21 mouse cellular contexts compared by ENCODE assay signal in genomic region chr5:150711503-150711902, GRCm38 (mm10). TPM values are rescaled to one million over a fixed set of nuclear protein-coding genes. Genes with fewer than 3 reads are reported as not detected.
DNase-seq lines count a peak whose midpoint lies in the region; ATAC-seq and TF ChIP-seq lines count a peak whose summit lies in the region.
"Had no signal": no experiment of that assay in that cellular context is flagged by ENCODE, and none has a peak within 500 bp of the region (broad histone marks: within the 10 kb centered on the region; RNA-seq: fewer than 3 reads in every experiment).

No protein-coding gene starts in this region.

- H3K36me3 ChIP-seq in forebrain, postnatal 0 days (ENCODE audit: insufficient read depth), result no peaks in the 10 kb centered on the region
- no peaks in the 10 kb centered on the region for H3K36me3 ChIP-seq in forebrain, embryonic 16.5 days (ENCODE audit: control insufficient read depth, insufficient read depth)
- no peaks in the 10 kb centered on the region for H3K36me3 ChIP-seq in heart, embryonic 13.5 days
- no peaks in the 10 kb centered on the region for H3K36me3 ChIP-seq in heart, postnatal 0 days (replicated peaks; ENCODE audit: control insufficient read depth, insufficient read depth, low read length)
- H3K36me3 ChIP-seq in stomach, embryonic 16.5 days (ENCODE audit: control insufficient read depth, insufficient read depth, low read length), result no peaks in the 10 kb centered on the region
- no peaks in the 10 kb centered on the region for H3K36me3 ChIP-seq in midbrain, embryonic 11.5 days (ENCODE audit: control insufficient read depth, insufficient read depth, low read length)
- H3K36me3 ChIP-seq: hindbrain, embryonic 13.5 days had no signal

- no peak overlapping the region for H3K27ac ChIP-seq in forebrain, postnatal 0 days (ENCODE audit: low read depth, low read length)
- H3K27ac ChIP-seq in forebrain, embryonic 16.5 days (ENCODE audit: low read length), result no peak overlapping the region
- peak overlapping the region; percentile 48 for H3K27ac ChIP-seq in heart, embryonic 13.5 days (replicated peaks)
- H3K27ac ChIP-seq in heart, postnatal 0 days (ENCODE audit: low read depth), result no peak overlapping the region
- H3K27ac ChIP-seq in stomach, embryonic 16.5 days (ENCODE audit: low read length), result no peak overlapping the region
- no peak overlapping the region for H3K27ac ChIP-seq in midbrain, embryonic 11.5 days (ENCODE audit: low read depth, low read length)
- H3K27ac ChIP-seq: embryonic facial prominence, embryonic 10.5 days; forebrain, embryonic 13.5 days; hindbrain, embryonic 13.5 days; hindbrain, postnatal 0 days had no signal

- DNase-seq in forebrain, postnatal 0 days, result no peak
- no peak for DNase-seq in heart, adult 8-10 months (ENCODE audit: low spot score)
- DNase-seq in heart, postnatal 0 days (ENCODE audit: low spot score), result peak; percentile 57
- no peak for DNase-seq in heart, adult 18-20 months
- no peak for DNase-seq in midbrain, embryonic 11.5 days (ENCODE audit: low spot score, missing footprints)
- DNase-seq: adrenal gland, adult 8-10 months; adrenal gland, postnatal 36 days; B cell, adult 2 months; cerebellum, adult 2 months; cerebellum, postnatal 10 days; gastrocnemius, postnatal 36 days; kidney, adult 2 months had no signal

- no peaks in the 10 kb centered on the region for H3K27me3 ChIP-seq in forebrain, postnatal 0 days (ENCODE audit: insufficient read depth, low read length)
- H3K27me3 ChIP-seq in forebrain, embryonic 16.5 days (replicated peaks; ENCODE audit: control insufficient read depth, insufficient read depth, low read length), result no peaks in the 10 kb centered on the region
- H3K27me3 ChIP-seq in heart, embryonic 13.5 days (replicated peaks), result no peaks in the 10 kb centered on the region
- H3K27me3 ChIP-seq in heart, postnatal 0 days (ENCODE audit: control insufficient read depth, insufficient read depth, low read length), result no peaks in the 10 kb centered on the region
- H3K27me3 ChIP-seq in stomach, embryonic 16.5 days (ENCODE audit: control insufficient read depth, insufficient read depth, low read length), result no peaks in the 10 kb centered on the region
- no peaks in the 10 kb centered on the region for H3K27me3 ChIP-seq in midbrain, embryonic 11.5 days (ENCODE audit: control insufficient read depth, insufficient read depth, low read length)
- H3K27me3 ChIP-seq: forebrain, embryonic 13.5 days; hindbrain, embryonic 13.5 days had no signal

- peak; percentile 20; the same call in 1 of the 2 replicates for ATAC-seq in forebrain, postnatal 0 days
- ATAC-seq in forebrain, embryonic 16.5 days, result no peak
- no peak; the same call in 1 of the 2 replicates for ATAC-seq in heart, embryonic 13.5 days (ENCODE audit: extremely low read depth, insufficient number of reproducible peaks, low FRiP score, low TSS enrichment)
- ATAC-seq in heart, postnatal 0 days (ENCODE audit: insufficient read depth, low read depth), result peak; percentile 88
- peak; percentile 66; the same call in 1 of the 2 replicates for ATAC-seq in stomach, embryonic 16.5 days (ENCODE audit: insufficient read depth, low FRiP score)
- ATAC-seq in midbrain, embryonic 11.5 days (ENCODE audit: low FRiP score), result no peak
- ATAC-seq: CD4-positive, CD25-positive, alpha-beta regulatory T cell, adult 4 months; forebrain, embryonic 13.5 days; hindbrain, postnatal 0 days had no signal

- H3K4me1 ChIP-seq in forebrain, postnatal 0 days (ENCODE audit: insufficient read depth), result no peaks in the 10 kb centered on the region
- H3K4me1 ChIP-seq in forebrain, embryonic 16.5 days (replicated peaks; ENCODE audit: control insufficient read depth, insufficient read depth, low read length), result peaks cover 2% of the 10 kb centered on the region; the same call in 1 of the 2 replicates
- peaks cover 42% of the 10 kb centered on the region for H3K4me1 ChIP-seq in heart, embryonic 13.5 days
- peaks cover 3% of the 10 kb centered on the region for H3K4me1 ChIP-seq in heart, postnatal 0 days (ENCODE audit: control insufficient read depth, insufficient read depth)
- peaks cover 12% of the 10 kb centered on the region for H3K4me1 ChIP-seq in stomach, embryonic 16.5 days (ENCODE audit: control insufficient read depth, insufficient read depth, low read length)
- H3K4me1 ChIP-seq in midbrain, embryonic 11.5 days (ENCODE audit: control insufficient read depth, insufficient read depth, low read length), result no peaks in the 10 kb centered on the region
- H3K4me1 ChIP-seq: forebrain, embryonic 13.5 days had no signal

- no peaks in the 10 kb centered on the region for H3K9me3 ChIP-seq in forebrain, postnatal 0 days (ENCODE audit: low read length)
- no peaks in the 10 kb centered on the region for H3K9me3 ChIP-seq in forebrain, embryonic 16.5 days (ENCODE audit: control insufficient read depth, low read length)
- H3K9me3 ChIP-seq in heart, embryonic 13.5 days, result no peaks in the 10 kb centered on the region
- no peaks in the 10 kb centered on the region for H3K9me3 ChIP-seq in heart, postnatal 0 days (replicated peaks; ENCODE audit: control insufficient read depth, low read length)
- no peaks in the 10 kb centered on the region for H3K9me3 ChIP-seq in stomach, embryonic 16.5 days (replicated peaks; ENCODE audit: control insufficient read depth, low read length)
- no peaks in the 10 kb centered on the region for H3K9me3 ChIP-seq in midbrain, embryonic 11.5 days (ENCODE audit: control insufficient read depth, low read length)
- H3K9me3 ChIP-seq: embryonic facial prominence, embryonic 10.5 days; forebrain, embryonic 13.5 days; G1E; hindbrain, embryonic 13.5 days had no signal

- WGBS in forebrain, postnatal 0 days, result 82% methylated on average over 4 of the region's 4 CpGs
- 77% methylated on average over 4 of the region's 4 CpGs for WGBS in forebrain, embryonic 16.5 days
- WGBS in heart, embryonic 13.5 days, result 56% methylated on average over 4 of the region's 4 CpGs
- 40% methylated on average over 4 of the region's 4 CpGs for WGBS in heart, postnatal 0 days
- WGBS in stomach, embryonic 16.5 days, result 87% methylated on average over 4 of the region's 4 CpGs
- 97% methylated on average over 4 of the region's 4 CpGs for WGBS in midbrain, embryonic 11.5 days

- no peak for TF ChIP-seq EP300 in heart, postnatal 0 days (IDR thresholded peaks at IDR 0.05; ENCODE audit: low read depth)

- no peak overlapping the region for H3K9ac ChIP-seq in forebrain, postnatal 0 days
- H3K9ac ChIP-seq in forebrain, embryonic 16.5 days (replicated peaks; ENCODE audit: low read depth, low read length), result no peak overlapping the region
- H3K9ac ChIP-seq in heart, embryonic 13.5 days, result no peak overlapping the region
- H3K9ac ChIP-seq in heart, postnatal 0 days (replicated peaks; ENCODE audit: low read depth, low read length), result no peak overlapping the region
- H3K9ac ChIP-seq in stomach, embryonic 16.5 days (ENCODE audit: low read length), result no peak overlapping the region
- H3K9ac ChIP-seq in midbrain, embryonic 11.5 days (ENCODE audit: low read length), result no peak overlapping the region
- H3K9ac ChIP-seq: forebrain, embryonic 13.5 days; hindbrain, embryonic 13.5 days had no signal

- TF ChIP-seq CTCF in forebrain, postnatal 0 days (IDR thresholded peaks at IDR 0.05; ENCODE audit: low read depth), result no peak
- no peak for TF ChIP-seq CTCF in heart, postnatal 0 days (IDR thresholded peaks at IDR 0.05; ENCODE audit: low read depth)

- H3K4me3 ChIP-seq in forebrain, postnatal 0 days (ENCODE audit: low read depth, low read length), result no peak overlapping the region
- H3K4me3 ChIP-seq in forebrain, embryonic 16.5 days (replicated peaks; ENCODE audit: low read length), result no peak overlapping the region
- no peak overlapping the region for H3K4me3 ChIP-seq in heart, embryonic 13.5 days
- no peak overlapping the region for H3K4me3 ChIP-seq in heart, postnatal 0 days (ENCODE audit: low read depth, low read length)
- no peak overlapping the region for H3K4me3 ChIP-seq in stomach, embryonic 16.5 days (replicated peaks; ENCODE audit: low read length)
- no peak overlapping the region for H3K4me3 ChIP-seq in midbrain, embryonic 11.5 days (ENCODE audit: low read depth, low read length)
- H3K4me3 ChIP-seq: embryonic facial prominence, embryonic 10.5 days; forebrain, embryonic 13.5 days; hindbrain, embryonic 13.5 days had no signal

- H3K4me2 ChIP-seq in forebrain, postnatal 0 days (ENCODE audit: low read depth), result no peak overlapping the region
- no peak overlapping the region for H3K4me2 ChIP-seq in forebrain, embryonic 16.5 days (ENCODE audit: low read length)
- no peak overlapping the region for H3K4me2 ChIP-seq in heart, embryonic 13.5 days
- H3K4me2 ChIP-seq in heart, postnatal 0 days (ENCODE audit: low read depth, low read length), result no peak overlapping the region
- H3K4me2 ChIP-seq in stomach, embryonic 16.5 days (ENCODE audit: low read depth, low read length), result no peak overlapping the region
- no peak overlapping the region for H3K4me2 ChIP-seq in midbrain, embryonic 11.5 days
- H3K4me2 ChIP-seq: forebrain, embryonic 13.5 days; hindbrain, embryonic 13.5 days had no signal

RNA-seq across cellular contexts. Expression of gene Pds5b, which starts 38.0 kb away (rescaled TPM):
- total RNA-seq in forebrain, postnatal 0 days (2014; rRNA removed), result 43.5 and 50.0 TPM in 2 replicates
- polyA plus RNA-seq in forebrain, postnatal 0 days (2015; fragmentation: Nextera tagmentation; extraction: Ambion mirVana), result 11.7 and 17.2 TPM in 2 replicates
- 32.3 TPM in 2 replicates for polyA plus RNA-seq in forebrain, embryonic 16.5 days (2015; fragmentation: Nextera tagmentation; extraction: Ambion mirVana)
- 17.6 and 18.0 TPM in 2 replicates for polyA plus RNA-seq in heart, embryonic 13.5 days (2015; fragmentation: Nextera tagmentation; extraction: Ambion mirVana)
- total RNA-seq in heart, adult 8-10 months (2022), result 10 to 100 TPM; 14.3 to 18.4 (median 15.0) TPM
- 16.3 and 24.2 TPM in 2 replicates for total RNA-seq in heart, postnatal 0 days (2014; rRNA removed; ENCODE audit: low replicate concordance)
- polyA plus RNA-seq in heart, postnatal 0 days (2015; fragmentation: Nextera tagmentation; extraction: Ambion mirVana), result 8.0 and 8.1 TPM in 2 replicates
- 10 to 100 TPM; 17.6 to 18.3 TPM for total RNA-seq in heart, adult 18-20 months (2021)
- 28.8 and 28.9 TPM in 2 replicates for polyA plus RNA-seq in stomach, embryonic 16.5 days (2015; fragmentation: Nextera tagmentation; extraction: Ambion mirVana)
- polyA plus RNA-seq in midbrain, embryonic 11.5 days (2014; fragmentation: Nextera tagmentation; extraction: Ambion mirVana), result 48.9 and 49.3 TPM in 2 replicates

RNA-seq across cellular contexts. Expression of gene N4bp2l2, which starts 45.5 kb away (rescaled TPM):
- total RNA-seq in forebrain, postnatal 0 days (2014; rRNA removed), result 93.1 and 101 TPM in 2 replicates
- polyA plus RNA-seq in forebrain, postnatal 0 days (2015; fragmentation: Nextera tagmentation; extraction: Ambion mirVana), result 21.5 and 26.5 TPM in 2 replicates
- polyA plus RNA-seq in forebrain, embryonic 16.5 days (2015; fragmentation: Nextera tagmentation; extraction: Ambion mirVana), result 28.9 and 30.3 TPM in 2 replicates
- 28.1 and 31.0 TPM in 2 replicates for polyA plus RNA-seq in heart, embryonic 13.5 days (2015; fragmentation: Nextera tagmentation; extraction: Ambion mirVana)
- total RNA-seq in heart, adult 8-10 months (2022), result 10 to 100 TPM; 35.4 to 48.9 (median 41.5) TPM
- 27.9 and 54.3 TPM in 2 replicates for total RNA-seq in heart, postnatal 0 days (2014; rRNA removed; ENCODE audit: low replicate concordance)
- polyA plus RNA-seq in heart, postnatal 0 days (2015; fragmentation: Nextera tagmentation; extraction: Ambion mirVana), result 24.0 and 26.9 TPM in 2 replicates
- total RNA-seq in heart, adult 18-20 months (2021), result 10 to 100 TPM; 41.1 to 41.3 TPM
- polyA plus RNA-seq in stomach, embryonic 16.5 days (2015; fragmentation: Nextera tagmentation; extraction: Ambion mirVana), result 34.1 and 37.6 TPM in 2 replicates
- polyA plus RNA-seq in midbrain, embryonic 11.5 days (2014; fragmentation: Nextera tagmentation; extraction: Ambion mirVana), result 40.5 and 42.1 TPM in 2 replicates

Comparison
In these comparisons a context has a peak if more than half of its experiments do, and no peak if none do; other contexts are left out.
1. ATAC-seq: peak in forebrain, postnatal 0 days (single experiment), heart, postnatal 0 days (single experiment) and stomach, embryonic 16.5 days (single experiment); none in forebrain, embryonic 16.5 days (single experiment), heart, embryonic 13.5 days (single experiment) and midbrain, embryonic 11.5 days (single experiment).